Mouse (Mus musculus): ENCODE results near the gene Il22ra1. TPM values are rescaled to one million over a fixed set of nuclear protein-coding genes. Genes with fewer than 3 reads are reported as not detected.

Il22ra1 gene
- not detected in 2 replicates for polyA plus RNA-seq (2016; fragmentation: Nextera tagmentation; extraction: Ambion mirVana)

DNA sequence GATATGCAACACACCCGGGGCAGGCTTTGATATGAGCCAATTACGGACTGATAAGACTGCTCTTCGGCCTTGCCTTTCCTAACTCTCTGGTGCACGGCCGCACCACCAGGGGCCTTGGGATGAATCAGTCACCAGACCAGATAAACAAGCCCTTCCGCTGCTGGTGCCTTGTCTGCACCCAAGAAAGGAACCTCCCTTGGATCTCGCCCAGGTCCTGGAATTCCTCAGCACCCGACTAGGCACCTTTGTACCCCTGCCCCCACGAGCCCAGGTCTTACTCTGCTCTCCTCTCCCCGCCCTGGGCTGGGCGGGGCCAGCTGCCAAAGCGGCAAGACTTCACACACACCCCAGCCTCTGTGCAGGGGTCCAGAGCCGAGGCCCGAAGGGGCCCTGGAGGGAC lies at the start of gene Il22ra1:
Il22ra1 (plus strand) TSS at position 356 of the 400 bp plus-strand sequence.
- Histone ChIP-seq H3K4me3 (no peak within 1 kb of the TSS), H3K27me3 (ENCODE audit: poor library complexity, severe bottlenecking) (no peaks in the 10 kb centered on the region; the same call in 1 of the 2 replicates), H3K36me3 (replicated peaks) (no peaks in the 10 kb centered on the region), H3K27ac (no peak within 1 kb of the TSS), H3K4me1 (0 out of 2 replicates have a peak, but pooled peaks cover 4% of the 10 kb centered on the region), H3K9me3 (peaks cover 3% of the 10 kb centered on the region; the same call in 1 of the 2 replicates)
- WGBS = 60% methylated on average over 14 of the region's 14 CpGs
- DNase-seq (ENCODE audit: extremely low spot score, low spot score) = no peak

DNA sequence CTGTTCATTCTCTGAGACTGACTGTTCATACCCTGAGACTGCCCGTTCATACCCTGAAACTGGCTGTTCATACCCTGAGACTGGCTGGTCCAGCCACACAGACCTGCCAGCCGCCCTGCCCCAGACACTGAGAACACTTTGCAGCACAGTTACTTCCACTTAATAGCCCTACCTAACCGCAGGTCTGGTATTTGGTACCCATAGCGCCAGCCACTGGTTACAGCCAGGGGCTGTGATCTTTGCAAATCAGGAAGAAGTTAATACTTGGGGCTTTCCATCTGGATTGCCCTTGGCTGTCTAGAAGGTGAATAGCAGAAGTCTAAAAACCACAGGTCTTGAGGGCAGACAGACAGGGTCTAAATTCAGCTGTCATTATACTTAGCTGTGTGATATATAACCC lies 48.7 kb upstream of the Il22ra1 start:
- H3K36me3 ChIP-seq (replicated peaks) = no peaks in the 10 kb centered on the region
- peaks cover 20% of the 10 kb centered on the region for H3K4me1 ChIP-seq
- DNase-seq (ENCODE audit: extremely low spot score, low spot score) = no peak
- 81% methylated on average over 4 of the region's 4 CpGs for WGBS
- H3K4me3 ChIP-seq = no peak overlapping the region
- no peak overlapping the region for H3K27ac ChIP-seq
- peaks cover 13% of the 10 kb centered on the region for H3K27me3 ChIP-seq (ENCODE audit: poor library complexity, severe bottlenecking)
- no peaks in the 10 kb centered on the region for H3K9me3 ChIP-seq

DNA sequence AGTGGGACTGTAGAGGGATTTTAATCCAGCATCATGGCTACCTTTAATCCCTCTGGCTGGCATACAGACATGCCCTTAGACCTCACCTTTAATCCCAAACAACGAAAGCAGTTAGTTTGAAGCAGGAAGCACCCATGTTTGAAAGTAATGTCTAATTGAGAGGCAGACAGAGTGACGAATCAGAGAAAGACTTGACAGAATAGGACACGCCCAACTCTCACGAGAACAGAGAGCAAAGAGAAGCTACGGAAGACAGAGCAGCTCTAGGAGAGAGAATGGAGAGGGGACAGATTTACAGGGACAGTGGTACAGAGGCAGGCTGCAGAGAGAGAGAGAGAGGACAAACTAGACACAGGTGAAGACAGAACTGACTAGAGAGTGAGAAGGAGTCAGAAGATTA lies 46.2 kb upstream of the Il22ra1 start:
- Histone ChIP-seq H3K4me3 (no peak overlapping the region), H3K9me3 (no peaks in the 10 kb centered on the region), H3K27me3 (ENCODE audit: poor library complexity, severe bottlenecking) (peaks cover 37% of the 10 kb centered on the region), H3K4me1 (peaks cover 20% of the 10 kb centered on the region), H3K27ac (no peak overlapping the region), H3K36me3 (replicated peaks) (no peaks in the 10 kb centered on the region)
- 79% methylated on average over 5 of the region's 5 CpGs for WGBS
- no peak for DNase-seq (ENCODE audit: extremely low spot score, low spot score)

DNA sequence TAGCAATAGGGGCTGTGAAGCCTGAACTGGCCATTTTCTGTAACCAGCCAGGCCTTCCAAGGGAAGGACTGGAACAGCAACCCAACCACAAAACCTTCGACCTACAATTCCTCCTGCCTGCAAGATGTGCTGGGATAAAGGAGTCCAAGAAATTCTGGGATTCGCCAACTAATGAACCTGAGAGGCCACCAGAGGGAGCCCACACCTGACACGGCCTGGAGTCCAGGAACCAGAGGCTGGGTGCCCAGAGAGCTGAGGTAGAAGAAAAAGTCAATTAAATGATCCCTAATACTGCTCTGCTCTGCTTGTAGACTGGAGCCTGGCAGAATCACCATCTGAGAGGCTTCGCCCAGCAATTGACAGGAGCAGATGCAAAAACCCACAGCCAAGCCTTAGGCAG lies 44.4 kb upstream of the Il22ra1 start:
- H3K27me3 ChIP-seq (ENCODE audit: poor library complexity, severe bottlenecking) = peaks cover 55% of the 10 kb centered on the region

DNA sequence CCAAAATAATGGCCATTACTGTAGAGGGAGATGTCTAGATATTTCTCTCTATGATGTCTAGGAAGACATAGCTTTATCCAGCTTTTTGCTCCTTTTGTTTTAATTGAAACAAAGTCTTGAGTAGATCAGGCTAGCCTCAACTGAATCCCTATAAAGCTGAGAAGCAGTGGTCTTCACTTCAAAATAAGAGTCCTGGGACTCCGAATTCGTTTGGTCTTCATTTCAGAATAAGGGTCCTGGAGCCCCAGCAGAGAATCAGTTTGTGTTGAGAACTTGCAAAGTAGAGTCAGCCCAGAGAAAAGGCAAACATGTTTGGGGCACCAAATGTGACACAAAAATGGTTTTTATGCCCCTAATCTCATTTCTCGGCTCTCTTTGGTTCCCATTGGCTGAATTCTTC lies 43.2 kb upstream of the Il22ra1 start:
- 37% methylated on average over 3 of the region's 3 CpGs for WGBS
- H3K4me3 ChIP-seq = no peak overlapping the region
- H3K36me3 ChIP-seq (replicated peaks) = no peaks in the 10 kb centered on the region
- no peaks in the 10 kb centered on the region for H3K9me3 ChIP-seq
- H3K27ac ChIP-seq = no peak overlapping the region
- DNase-seq (ENCODE audit: extremely low spot score, low spot score) = no peak
- H3K27me3 ChIP-seq (ENCODE audit: poor library complexity, severe bottlenecking) = peaks cover 65% of the 10 kb centered on the region
- peaks cover 23% of the 10 kb centered on the region for H3K4me1 ChIP-seq

More for the DNA sequence above, 44.4 kb upstream of the Il22ra1 start:
- no peaks in the 10 kb centered on the region for H3K36me3 ChIP-seq (replicated peaks)
- WGBS = 26% methylated on average over 4 of the region's 4 CpGs
- H3K27ac ChIP-seq = no peak overlapping the region
- no peaks in the 10 kb centered on the region for H3K9me3 ChIP-seq
- no peak overlapping the region for H3K4me3 ChIP-seq
- DNase-seq (ENCODE audit: extremely low spot score, low spot score) = peak; percentile 41
- H3K4me1 ChIP-seq = peaks cover 23% of the 10 kb centered on the region

DNA sequence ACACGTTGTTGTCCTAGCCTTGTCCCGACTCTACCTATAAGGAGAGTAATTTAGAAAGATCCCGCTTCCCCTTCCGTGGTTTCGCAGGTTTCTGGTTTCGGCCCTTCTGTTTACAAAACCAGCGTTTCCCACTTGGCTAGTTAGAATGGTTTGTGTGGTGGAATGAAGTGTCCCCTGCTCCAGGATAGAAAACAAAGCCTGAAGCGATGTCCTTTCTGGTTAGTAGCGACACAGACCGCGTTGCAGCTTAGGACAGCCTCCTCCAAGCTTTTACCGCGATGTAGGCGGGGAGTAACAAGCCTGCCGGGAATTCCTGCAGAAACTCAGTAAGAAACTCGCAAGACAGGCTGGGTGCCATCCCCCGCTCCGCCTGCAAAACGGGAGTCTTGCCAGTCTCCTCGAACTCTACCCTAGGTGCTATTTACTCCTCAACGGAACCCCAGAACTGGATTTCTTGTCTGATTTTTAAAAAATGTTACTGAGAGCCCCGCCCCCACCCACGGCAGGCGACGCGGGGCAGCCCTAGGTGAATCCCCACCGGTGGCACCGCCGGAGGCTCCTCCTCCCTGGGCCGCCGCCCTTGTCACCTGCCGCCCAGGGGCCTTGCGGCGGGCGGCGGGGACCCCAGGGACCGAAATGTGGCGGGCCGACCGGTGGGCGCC lies 41.9 kb upstream of the Il22ra1 start, which contains the start of gene Ifnlr1:
Ifnlr1 (plus strand) TSS at position 382 of the 662 bp plus-strand sequence.
- DNase-seq (ENCODE audit: extremely low spot score, low spot score) = peak; percentile 52
- peak within 1 kb of the TSS; percentile 76 for H3K4me3 ChIP-seq
- WGBS = under 1% methylated on average over 41 of the region's 41 CpGs
- H3K4me1 ChIP-seq = peaks cover 23% of the 10 kb centered on the region
- no peaks in the 10 kb centered on the region for H3K36me3 ChIP-seq (replicated peaks)
- no peaks in the 10 kb centered on the region for H3K9me3 ChIP-seq
- peaks cover 65% of the 10 kb centered on the region for H3K27me3 ChIP-seq (ENCODE audit: poor library complexity, severe bottlenecking)
- peak within 1 kb of the TSS; percentile 81 for H3K27ac ChIP-seq

DNA sequence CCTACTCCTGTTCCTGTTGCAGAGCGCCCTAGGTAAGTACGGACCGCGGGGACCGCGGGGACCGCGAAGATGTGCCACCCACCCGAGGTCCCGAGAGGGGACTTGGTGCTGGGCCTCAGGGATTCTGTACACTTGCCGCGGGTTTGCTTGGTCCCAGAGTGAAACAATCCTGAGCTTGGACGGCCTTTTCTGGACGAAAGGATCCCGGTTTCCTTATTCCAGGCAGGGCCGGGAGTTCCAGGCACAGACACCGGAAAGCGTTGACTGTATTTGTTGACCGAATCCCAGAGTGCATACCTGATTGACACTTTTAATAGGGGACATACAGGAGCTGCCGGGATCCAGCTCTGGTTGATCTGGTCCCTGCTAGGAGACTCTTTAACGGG lies 41.4 kb upstream of the Il22ra1 start:
- peaks cover 65% of the 10 kb centered on the region for H3K27me3 ChIP-seq (ENCODE audit: poor library complexity, severe bottlenecking)
- H3K36me3 ChIP-seq (replicated peaks) = no peaks in the 10 kb centered on the region
- no peak for DNase-seq (ENCODE audit: extremely low spot score, low spot score)
- H3K9me3 ChIP-seq = no peaks in the 10 kb centered on the region
- WGBS = under 1% methylated on average over 21 of the region's 21 CpGs
- peak overlapping the region; percentile 76 for H3K4me3 ChIP-seq
- H3K4me1 ChIP-seq = peaks cover 23% of the 10 kb centered on the region
- H3K27ac ChIP-seq = peak overlapping the region; percentile 81

DNA sequence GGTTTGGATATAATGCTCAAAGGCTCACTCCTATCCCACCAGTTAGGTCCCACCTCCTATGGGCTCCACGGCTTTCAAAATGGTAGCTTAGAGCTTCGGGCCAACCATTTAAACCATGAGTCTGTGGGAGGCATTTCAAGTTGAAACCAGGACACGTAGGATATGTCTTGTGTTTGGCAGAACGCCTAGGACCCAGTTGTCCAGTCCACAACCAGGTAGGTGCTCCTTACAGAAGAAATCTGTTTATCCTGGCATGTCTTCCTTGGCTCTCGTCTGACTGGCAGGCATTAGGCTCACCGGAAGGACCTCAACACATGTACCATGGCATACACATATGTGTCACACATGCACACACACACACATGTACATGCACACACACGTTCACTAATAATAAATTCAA lies 38.2 kb upstream of the Il22ra1 start:
- peaks cover 48% of the 10 kb centered on the region for H3K27me3 ChIP-seq (ENCODE audit: poor library complexity, severe bottlenecking)
- 92% methylated on average over 7 of the region's 7 CpGs for WGBS

DNA sequence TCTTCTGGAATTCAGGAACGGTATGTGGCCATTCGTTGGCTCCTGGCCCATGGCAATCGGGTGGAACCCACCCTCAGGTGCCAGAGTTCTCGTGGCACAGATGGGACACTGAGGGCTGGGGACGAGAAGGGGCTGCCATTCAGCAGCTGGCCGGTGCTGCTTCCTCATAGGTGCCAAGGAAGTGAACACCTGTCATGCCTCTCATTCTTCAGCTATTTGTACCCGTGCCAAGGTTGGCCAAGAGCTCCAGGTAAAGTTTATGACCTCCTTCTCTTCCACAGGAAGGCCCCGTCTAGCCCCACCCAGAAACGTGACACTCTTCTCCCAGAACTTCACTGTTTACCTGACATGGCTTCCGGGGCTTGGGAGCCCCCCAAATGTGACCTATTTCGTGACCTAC lies 37.7 kb upstream of the Il22ra1 start:
- no peak overlapping the region for H3K27ac ChIP-seq
- DNase-seq (ENCODE audit: extremely low spot score, low spot score) = no peak
- H3K36me3 ChIP-seq (replicated peaks) = no peaks in the 10 kb centered on the region
- H3K4me3 ChIP-seq = no peak overlapping the region
- no peaks in the 10 kb centered on the region for H3K9me3 ChIP-seq
- peaks cover 16% of the 10 kb centered on the region for H3K4me1 ChIP-seq
- peaks cover 44% of the 10 kb centered on the region for H3K27me3 ChIP-seq (ENCODE audit: poor library complexity, severe bottlenecking)
- 87% methylated on average over 11 of the region's 11 CpGs for WGBS

More for the DNA sequence above, 38.2 kb upstream of the Il22ra1 start:
- no peak overlapping the region for H3K4me3 ChIP-seq
- H3K4me1 ChIP-seq = peaks cover 18% of the 10 kb centered on the region
- H3K9me3 ChIP-seq = no peaks in the 10 kb centered on the region
- no peak overlapping the region for H3K27ac ChIP-seq
- DNase-seq (ENCODE audit: extremely low spot score, low spot score) = no peak
- no peaks in the 10 kb centered on the region for H3K36me3 ChIP-seq (replicated peaks)

DNA sequence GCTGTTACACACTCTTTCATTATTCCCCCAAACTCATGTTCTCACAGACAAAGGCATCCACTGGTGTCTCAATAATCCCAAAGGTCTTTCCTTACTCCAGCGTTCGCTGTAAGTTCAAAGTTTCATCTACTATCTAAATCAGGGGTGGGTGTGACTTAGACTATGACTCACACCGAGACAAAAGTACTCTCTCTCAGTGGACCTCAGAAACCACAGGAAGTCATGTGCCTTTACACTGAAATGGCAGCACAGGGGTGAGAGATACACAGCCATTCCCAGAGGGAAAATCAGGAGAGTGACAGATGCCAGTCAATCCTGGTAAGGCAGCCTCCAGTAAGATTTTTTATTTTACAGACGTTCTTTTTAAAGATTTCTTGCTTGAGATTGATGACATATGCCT lies 35.1 kb upstream of the Il22ra1 start:
- peaks cover 17% of the 10 kb centered on the region for H3K27me3 ChIP-seq (ENCODE audit: poor library complexity, severe bottlenecking)
- H3K4me3 ChIP-seq = no peak overlapping the region
- H3K4me1 ChIP-seq = no peaks in the 10 kb centered on the region
- WGBS = 84% methylated on average over 4 of the region's 4 CpGs
- no peak for DNase-seq (ENCODE audit: extremely low spot score, low spot score)
- peaks cover 4% of the 10 kb centered on the region for H3K9me3 ChIP-seq
- H3K36me3 ChIP-seq (replicated peaks) = no peaks in the 10 kb centered on the region
- H3K27ac ChIP-seq = no peak overlapping the region

DNA sequence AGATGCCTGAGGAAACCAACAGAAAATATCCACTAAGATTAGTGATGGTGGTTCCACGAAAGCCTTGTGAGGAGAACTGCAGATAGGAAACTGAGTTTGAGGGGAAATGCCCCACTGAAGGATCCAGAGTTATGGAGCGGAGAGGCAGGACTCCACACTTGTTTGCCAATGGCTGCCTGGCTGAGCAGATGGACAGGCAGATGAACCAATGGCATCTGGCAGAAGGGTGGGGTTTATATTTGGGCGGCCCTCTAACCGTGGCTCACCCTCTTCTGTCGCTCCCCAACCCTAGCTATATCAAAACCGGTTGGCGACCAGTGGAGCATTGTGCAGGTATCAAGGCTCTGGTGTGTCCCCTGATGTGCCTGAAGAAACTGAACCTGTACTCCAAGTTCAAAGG lies 29.5 kb upstream of the Il22ra1 start:
- no peak for DNase-seq (ENCODE audit: extremely low spot score, low spot score)
- 77% methylated on average over 7 of the region's 7 CpGs for WGBS

DNA sequence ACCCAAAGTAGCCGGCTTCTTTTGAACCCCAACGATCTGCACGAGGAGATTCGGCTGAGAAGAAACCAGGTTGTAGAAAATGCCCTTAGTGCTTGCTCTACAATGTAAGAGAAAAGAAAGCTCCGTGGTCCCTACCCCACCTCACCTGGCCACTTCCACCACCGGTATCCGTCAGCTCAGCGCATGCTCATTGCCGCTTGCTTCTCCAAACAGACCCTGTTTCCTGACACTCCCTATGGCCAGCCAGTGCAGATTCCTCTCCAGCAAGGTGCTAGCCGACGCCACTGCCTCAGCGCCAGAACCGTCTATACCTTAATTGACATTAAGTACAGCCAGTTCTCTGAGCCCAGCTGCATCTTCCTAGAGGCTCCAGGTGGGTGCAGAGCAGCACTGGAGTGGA lies 24.5 kb upstream of the Il22ra1 start:
- no peaks in the 10 kb centered on the region for H3K9me3 ChIP-seq
- H3K4me1 ChIP-seq = peaks cover 21% of the 10 kb centered on the region
- H3K27me3 ChIP-seq (ENCODE audit: poor library complexity, severe bottlenecking) = no peaks in the 10 kb centered on the region
- no peak overlapping the region for H3K4me3 ChIP-seq
- H3K27ac ChIP-seq = no peak overlapping the region
- 84% methylated on average over 13 of the region's 13 CpGs for WGBS
- no peaks in the 10 kb centered on the region; the same call in 1 of the 2 replicates for H3K36me3 ChIP-seq (replicated peaks)
- no peak for DNase-seq (ENCODE audit: extremely low spot score, low spot score)

More for the DNA sequence above, 29.5 kb upstream of the Il22ra1 start:
- Histone ChIP-seq H3K27me3 (ENCODE audit: poor library complexity, severe bottlenecking) (no peaks in the 10 kb centered on the region), H3K36me3 (replicated peaks) (no peaks in the 10 kb centered on the region; the same call in 1 of the 2 replicates), H3K27ac (no peak overlapping the region), H3K9me3 (peaks cover 5% of the 10 kb centered on the region), H3K4me3 (no peak overlapping the region), H3K4me1 (0 out of 2 replicates have a peak, but pooled peaks cover 6% of the 10 kb centered on the region)

DNA sequence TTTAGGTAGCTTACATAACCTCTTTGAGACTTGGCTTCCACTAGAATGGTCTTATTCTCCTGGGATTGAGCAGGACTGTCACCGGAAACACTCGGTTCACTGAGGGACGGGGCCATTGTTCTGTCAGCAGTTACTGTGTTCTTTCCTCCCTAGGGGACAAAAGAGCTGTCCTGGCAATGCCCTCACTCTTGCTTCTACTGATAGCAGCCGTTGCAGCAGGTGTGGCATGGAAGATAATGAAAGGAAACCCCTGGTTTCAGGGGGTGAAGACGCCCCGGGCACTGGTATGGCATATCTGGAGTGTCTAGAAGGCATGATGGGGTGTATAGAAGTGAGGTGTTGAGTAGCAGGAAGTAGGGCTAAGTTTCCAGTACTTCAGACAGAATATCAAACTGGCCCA lies 24.0 kb upstream of the Il22ra1 start:
- Histone ChIP-seq H3K9me3 (no peaks in the 10 kb centered on the region), H3K36me3 (replicated peaks) (no peaks in the 10 kb centered on the region; the same call in 1 of the 2 replicates), H3K4me3 (no peak overlapping the region), H3K27ac (no peak overlapping the region), H3K27me3 (ENCODE audit: poor library complexity, severe bottlenecking) (no peaks in the 10 kb centered on the region), H3K4me1 (peaks cover 25% of the 10 kb centered on the region)
- 53% methylated on average over 6 of the region's 6 CpGs for WGBS
- no peak for DNase-seq (ENCODE audit: extremely low spot score, low spot score)

All from forebrain, embryonic 10.5 days (tissue).